Mouse (Mus musculus) embryonic facial prominence, embryonic 10.5 days (tissue): Measurements from ENCODE around the gene Btbd6. TPM values are rescaled to one million over a fixed set of nuclear protein-coding genes. Genes with fewer than 3 reads are reported as not detected.
A peak's percentile ranks its signal among the peaks of the same experiment; 100 is the strongest.

Experiments used
- DNase-seq: peaks from one replicate; pipeline ENCODE4 v3.0.0-alpha.2; 2017; ENCODE audit warnings: low spot score
- H3K27ac ChIP-seq: fragments of 300-500 bp; sonication (generic); replicated peaks from 2 replicates; pipeline ENCODE4 v1.5.1; 2016; ENCODE audit warnings: mild to moderate bottlenecking
- H3K27me3 ChIP-seq: fragments of 300-500 bp; sonication (generic); replicated peaks from 2 replicates; pipeline ENCODE4 v1.6.1; 2016; ENCODE audit warnings: low read depth, mild to moderate bottlenecking; ENCODE audit not compliant: poor library complexity, severe bottlenecking
- H3K36me3 ChIP-seq: fragments of 300-500 bp; sonication (generic); replicated peaks from 2 replicates; pipeline ENCODE4 v1.6.1; 2016; ENCODE audit warnings: mild to moderate bottlenecking, moderate library complexity
- H3K4me1 ChIP-seq: fragments of 300-500 bp; sonication (generic); 2 replicates; pipeline ENCODE4 v1.6.1; 2016
- H3K4me3 ChIP-seq: fragments of 300-500 bp; sonication (generic); 2 replicates; pipeline ENCODE4 v1.5.1; 2016; ENCODE audit warnings: mild to moderate bottlenecking, moderate library complexity
- H3K9me3 ChIP-seq: fragments of 300-500 bp; sonication (generic); 2 replicates; pipeline ENCODE4 v1.6.1; 2016; ENCODE audit warnings: mild to moderate bottlenecking
- WGBS: fragments of 180-500 bp; shearing (Covaris S2); methylation state at CpG from one replicate; pipeline ENCODE4 v1.1.7; 2016; 5-methylcytosine and 5-hydroxymethylcytosine counted together
- polyA plus RNA-seq: library from polyadenylated mRNA; unstranded; fragments of >200 nt; fragmentation: Nextera tagmentation; extraction: Ambion mirVana; gene quantifications from 2 replicates; pipeline ENCODE4 v1.2.1, GENCODE M21; 2016

The Btbd6 gene
- polyA plus RNA-seq, 1 experiment from 2014 or later, result 23.0 TPM

DNA sequence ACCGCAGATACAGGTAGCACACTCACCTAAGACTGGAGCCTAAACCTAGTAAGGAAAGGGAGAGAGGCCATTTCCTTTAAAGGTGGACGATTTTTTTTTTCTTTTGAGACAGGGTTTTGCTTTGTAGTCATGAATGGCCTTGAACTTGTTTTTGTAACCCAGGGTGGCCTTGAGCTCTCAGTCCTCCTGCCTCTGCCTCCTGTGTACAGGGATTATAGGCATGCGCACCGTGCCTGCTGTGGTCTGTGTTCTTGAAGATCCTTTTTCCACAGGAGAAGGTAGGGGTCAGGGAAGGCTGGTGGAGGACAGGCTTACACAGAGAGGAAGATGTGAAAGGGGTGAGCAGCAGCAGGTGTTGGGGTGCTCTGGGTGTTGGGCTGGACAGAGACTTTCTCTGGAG lies 39.7 kb downstream of the Btbd6 start:
- peaks cover 8% of the 10 kb centered on the region for H3K36me3 ChIP-seq
- no peak for DNase-seq
- peak overlapping the region; percentile 91; the same call in 1 of the 2 replicates for H3K27ac ChIP-seq
- peaks cover 53% of the 10 kb centered on the region for H3K4me1 ChIP-seq
- no peaks in the 10 kb centered on the region for H3K27me3 ChIP-seq
- peak overlapping the region; percentile 95 for H3K4me3 ChIP-seq
- H3K9me3 ChIP-seq, result no peaks in the 10 kb centered on the region
- 72% methylated on average over 4 of the region's 4 CpGs for WGBS

DNA sequence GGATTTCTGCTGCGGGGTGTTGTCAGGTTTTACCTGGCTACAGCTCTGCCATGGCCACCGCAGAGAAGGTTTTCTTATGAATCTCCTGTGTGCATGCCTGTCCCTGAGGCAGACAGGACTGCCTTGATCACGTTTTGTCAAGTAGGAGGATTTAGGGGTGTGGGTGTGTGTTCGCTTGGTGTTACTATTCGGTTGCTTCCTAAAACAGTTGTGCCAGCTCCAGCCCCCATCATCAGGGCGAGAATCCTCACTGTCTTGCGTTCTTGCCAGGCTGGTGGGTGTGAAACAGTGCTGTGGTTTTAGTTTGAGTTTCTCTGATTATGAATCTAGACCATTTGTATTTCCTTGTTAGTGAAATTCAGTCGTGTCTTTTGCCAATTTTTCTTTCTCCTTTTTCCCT lies 40.7 kb downstream of the Btbd6 start:
- 79% methylated on average over 8 of the region's 8 CpGs for WGBS
- H3K27ac ChIP-seq, result no peak overlapping the region
- no peaks in the 10 kb centered on the region for H3K9me3 ChIP-seq
- H3K27me3 ChIP-seq, result no peaks in the 10 kb centered on the region
- no peak for DNase-seq
- peaks cover 50% of the 10 kb centered on the region for H3K4me1 ChIP-seq
- peaks cover 17% of the 10 kb centered on the region for H3K36me3 ChIP-seq
- H3K4me3 ChIP-seq, result peak overlapping the region; percentile 5; the same call in 1 of the 2 replicates

DNA sequence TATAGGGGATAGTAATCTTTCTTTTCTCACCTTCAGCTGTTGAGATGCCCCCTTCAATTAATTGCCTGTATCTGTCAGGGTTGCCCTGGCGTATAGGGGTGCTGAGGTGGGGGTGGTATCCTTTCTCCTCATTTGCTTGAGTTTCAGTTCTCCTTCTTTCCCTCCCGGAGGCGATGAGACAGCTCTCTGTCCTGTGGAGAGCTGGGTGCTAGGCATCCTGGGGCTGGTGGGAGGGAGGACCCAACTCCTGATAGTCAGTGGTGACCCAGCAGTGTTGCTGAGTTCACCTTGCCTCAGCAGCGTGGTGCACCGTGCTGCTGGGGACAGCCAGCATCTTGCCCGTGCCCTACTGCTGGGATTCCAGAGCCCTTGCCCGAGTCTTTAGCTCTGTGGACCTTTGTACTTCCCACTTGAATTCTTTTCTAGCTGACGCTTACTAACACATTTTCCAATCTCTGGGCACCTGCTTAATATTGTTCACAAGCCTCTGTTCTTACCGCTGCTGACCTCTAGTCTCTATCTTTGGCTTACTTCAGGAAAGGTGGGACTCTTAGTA lies 41.2 kb downstream of the Btbd6 start:
- no peaks in the 10 kb centered on the region for H3K9me3 ChIP-seq
- peaks cover 45% of the 10 kb centered on the region for H3K4me1 ChIP-seq
- H3K27me3 ChIP-seq, result no peaks in the 10 kb centered on the region
- no peak overlapping the region for H3K4me3 ChIP-seq
- H3K36me3 ChIP-seq, result peaks cover 18% of the 10 kb centered on the region
- 83% methylated on average over 9 of the region's 9 CpGs for WGBS
- H3K27ac ChIP-seq, result no peak overlapping the region
- DNase-seq, result no peak

DNA sequence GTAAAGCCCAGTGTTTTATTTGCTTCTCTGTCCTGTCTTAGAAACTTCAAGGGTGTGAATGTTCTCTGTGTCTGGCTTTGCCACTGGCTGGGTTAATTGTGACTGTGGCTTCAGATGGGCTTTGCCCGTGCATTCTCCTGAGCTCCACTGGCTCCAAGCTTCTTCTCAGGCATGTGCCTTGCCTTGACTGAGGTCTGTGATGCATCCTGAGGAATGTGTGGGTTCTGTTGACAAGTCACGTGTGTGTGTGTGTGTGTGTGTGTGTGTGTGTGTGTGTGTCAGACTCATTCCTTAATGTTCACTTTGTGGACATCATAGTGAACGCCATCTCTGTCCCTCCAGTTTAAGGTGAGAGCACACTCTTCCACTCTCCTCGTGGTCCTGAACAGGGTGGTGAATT lies 42.5 kb downstream of the Btbd6 start:
- DNase-seq, result no peak
- Histone ChIP-seq H3K4me3 (no peak overlapping the region), H3K36me3 (peaks cover 27% of the 10 kb centered on the region), H3K4me1 (peaks cover 32% of the 10 kb centered on the region), H3K9me3 (no peaks in the 10 kb centered on the region), H3K27ac (no peak overlapping the region), H3K27me3 (no peaks in the 10 kb centered on the region)
- WGBS, result 89% methylated on average over 4 of the region's 4 CpGs

DNA sequence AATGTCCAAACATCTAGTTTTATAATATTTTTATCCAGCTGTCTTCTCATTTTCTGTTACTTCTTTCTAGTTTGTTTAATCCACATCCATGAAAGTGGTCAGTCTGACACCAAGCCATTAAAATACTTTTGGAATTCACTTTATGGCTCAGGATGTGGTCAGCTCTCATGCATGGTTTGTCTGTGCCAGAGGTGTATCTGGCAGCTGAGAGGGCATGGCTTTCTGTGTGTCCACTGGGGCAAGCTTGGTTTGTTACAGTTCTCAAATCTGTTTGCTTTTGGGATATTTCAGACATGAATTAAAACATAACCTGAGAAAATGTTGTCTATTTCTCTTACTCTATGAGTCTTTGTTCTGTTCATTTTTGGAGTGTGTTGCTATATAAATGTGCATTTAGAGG lies 45.2 kb downstream of the Btbd6 start:
- H3K9me3 ChIP-seq, result no peaks in the 10 kb centered on the region
- no peak overlapping the region for H3K27ac ChIP-seq
- peaks cover 49% of the 10 kb centered on the region for H3K36me3 ChIP-seq

DNA sequence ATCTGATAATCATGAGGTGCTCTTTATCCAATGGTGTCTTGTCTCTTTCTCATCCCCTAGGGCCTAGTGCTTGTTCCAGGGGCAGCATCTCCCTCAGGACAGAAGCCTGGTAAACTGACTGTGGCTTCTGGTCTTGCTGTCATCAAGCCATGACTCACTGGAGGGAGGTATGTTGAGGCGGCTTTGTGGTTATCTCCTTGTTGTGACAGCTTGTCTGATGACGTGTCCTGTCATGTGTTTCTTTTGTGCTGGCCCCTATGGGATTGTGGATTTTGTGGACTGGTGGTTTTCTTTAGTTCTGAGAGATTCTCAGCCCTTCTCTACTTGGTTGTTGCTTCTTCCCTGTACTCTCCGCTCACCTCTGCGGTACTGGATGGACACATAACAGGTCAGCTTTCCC lies 46.8 kb downstream of the Btbd6 start:
- H3K9me3 ChIP-seq, result no peaks in the 10 kb centered on the region
- peaks cover 56% of the 10 kb centered on the region for H3K36me3 ChIP-seq
- no peak for DNase-seq
- no peaks in the 10 kb centered on the region for H3K27me3 ChIP-seq
- H3K4me3 ChIP-seq, result no peak overlapping the region
- peaks cover 3% of the 10 kb centered on the region; the same call in 1 of the 2 replicates for H3K4me1 ChIP-seq
- WGBS, result 84% methylated on average over 4 of the region's 4 CpGs
- H3K27ac ChIP-seq, result no peak overlapping the region

More for the DNA sequence above, 45.2 kb downstream of the Btbd6 start:
- DNase-seq, result no peak
- Histone ChIP-seq H3K4me1 (peaks cover 10% of the 10 kb centered on the region), H3K27me3 (no peaks in the 10 kb centered on the region), H3K4me3 (no peak overlapping the region)

DNA sequence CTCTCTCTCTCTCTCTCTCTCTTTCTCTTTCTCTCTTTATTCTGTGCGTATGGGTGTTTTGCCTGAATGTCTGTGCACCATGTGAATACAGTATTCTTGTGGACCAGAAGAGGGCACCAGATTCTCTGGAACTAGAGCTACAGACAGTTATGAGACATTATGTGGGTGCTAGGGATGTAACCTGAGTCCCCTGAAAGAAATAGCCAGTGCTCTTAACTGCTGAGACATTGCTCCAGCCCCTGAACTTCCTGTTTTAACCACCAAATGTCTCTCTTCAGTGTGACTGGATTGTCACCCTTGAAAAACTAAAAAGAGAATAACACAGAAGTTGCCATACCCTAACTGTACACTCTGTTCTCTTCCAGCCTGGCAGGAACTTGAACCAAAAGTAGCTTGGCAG lies 50.3 kb downstream of the Btbd6 start:
- H3K27ac ChIP-seq, result no peak overlapping the region
- H3K27me3 ChIP-seq, result no peaks in the 10 kb centered on the region
- H3K9me3 ChIP-seq, result no peaks in the 10 kb centered on the region
- no peak for DNase-seq
- 95% methylated on average over 1 of the region's 1 CpGs for WGBS
- H3K36me3 ChIP-seq, result peaks cover 58% of the 10 kb centered on the region
- peaks cover 5% of the 10 kb centered on the region; the same call in 1 of the 2 replicates for H3K4me1 ChIP-seq
- H3K4me3 ChIP-seq, result no peak overlapping the region

DNA sequence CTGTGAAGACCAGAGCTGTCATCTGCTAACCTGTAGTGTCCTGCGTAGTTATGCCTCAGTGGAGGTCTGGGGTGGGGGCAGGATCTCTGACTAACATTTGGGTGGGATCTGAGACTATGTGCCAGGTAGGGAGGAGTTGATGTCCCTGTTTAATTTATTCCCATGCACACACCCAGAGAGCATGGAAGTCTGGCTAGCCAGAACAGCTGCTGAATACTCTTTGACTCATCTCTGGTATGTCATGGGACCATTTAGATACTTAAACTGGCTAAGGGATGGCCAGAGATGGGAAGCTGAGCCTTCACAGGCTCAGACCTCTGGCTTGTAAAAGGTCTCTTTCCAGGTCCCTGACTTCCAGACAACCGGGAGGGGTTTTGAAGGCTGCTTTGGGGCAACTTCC lies 51.2 kb downstream of the Btbd6 start:
- Histone ChIP-seq H3K27ac (no peak overlapping the region), H3K9me3 (no peaks in the 10 kb centered on the region), H3K4me3 (no peak overlapping the region), H3K4me1 (peaks cover 14% of the 10 kb centered on the region), H3K27me3 (no peaks in the 10 kb centered on the region), H3K36me3 (peaks cover 55% of the 10 kb centered on the region)
- 82% methylated on average over 2 of the region's 2 CpGs for WGBS
- no peak for DNase-seq

DNA sequence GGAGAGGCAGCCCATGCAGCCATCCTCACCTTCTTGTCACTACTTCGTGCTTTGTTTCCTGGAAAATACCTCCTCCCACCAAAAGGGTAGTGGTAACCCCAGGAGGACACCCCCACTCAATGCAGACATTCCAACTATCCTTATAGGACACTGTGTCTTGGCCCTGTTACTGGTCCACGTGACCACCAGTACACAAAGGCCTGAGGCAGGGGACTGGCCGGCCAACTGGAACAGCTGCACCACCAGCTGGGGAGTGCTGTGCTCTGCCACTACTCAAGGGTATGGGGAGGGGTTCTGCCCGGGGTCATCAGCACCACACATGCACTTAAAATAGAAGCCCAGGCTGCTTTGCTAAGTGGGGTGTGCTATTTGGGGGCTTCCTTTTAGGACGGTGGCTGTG lies 51.8 kb downstream of the Btbd6 start:
- Histone ChIP-seq H3K4me3 (no peak overlapping the region), H3K36me3 (peaks cover 52% of the 10 kb centered on the region), H3K4me1 (peaks cover 20% of the 10 kb centered on the region), H3K27ac (no peak overlapping the region), H3K9me3 (no peaks in the 10 kb centered on the region), H3K27me3 (no peaks in the 10 kb centered on the region)
- 66% methylated on average over 5 of the region's 5 CpGs for WGBS
- peak; percentile 31 for DNase-seq

Other genes starting within 250 kb of the Btbd6 start
- gene Pld4, start 215.8 kb upstream of the Btbd6 start, polyA plus RNA-seq, result 3.9 and 4.6 TPM in 2 replicates
- gene Ahnak2, start 173.8 kb upstream of the Btbd6 start, polyA plus RNA-seq, result 0.04 and 0.20 TPM in 2 replicates
- 9.3 and 10.1 TPM in 2 replicates for gene Clba1, start 167.5 kb upstream of the Btbd6 start, polyA plus RNA-seq
- 180 and 183 TPM in 2 replicates for gene Cdca4, start 147.1 kb upstream of the Btbd6 start, polyA plus RNA-seq
- gene Gpr132, start 108.3 kb upstream of the Btbd6 start, polyA plus RNA-seq, result 0.30 TPM in 1 of 2 replicates, not detected in the other
- gene Jag2, start 46.7 kb upstream of the Btbd6 start, polyA plus RNA-seq, result 4.8 and 5.3 TPM in 2 replicates
- 78.1 and 83.8 TPM in 2 replicates for gene Nudt14, start 34.4 kb upstream of the Btbd6 start, polyA plus RNA-seq
- gene Brf1, start 24.2 kb downstream of the Btbd6 start, polyA plus RNA-seq, result 59.8 and 60.9 TPM in 2 replicates
- 13.7 and 14.3 TPM in 2 replicates for gene Pacs2, start 38.0 kb downstream of the Btbd6 start, polyA plus RNA-seq
- gene Tex22, start 98.0 kb downstream of the Btbd6 start, polyA plus RNA-seq, result not detected in 2 replicates
- gene Mta1, start 121.8 kb downstream of the Btbd6 start, polyA plus RNA-seq, result 20.3 and 21.0 TPM in 2 replicates
- 91.8 and 96.4 TPM in 2 replicates for gene Crip2, start 163.8 kb downstream of the Btbd6 start, polyA plus RNA-seq
- gene Crip1, start 169.8 kb downstream of the Btbd6 start, polyA plus RNA-seq, result 53.6 and 57.1 TPM in 2 replicates
- 57.5 and 59.4 TPM in 2 replicates for gene Tedc1, start 179.9 kb downstream of the Btbd6 start, polyA plus RNA-seq
- 11.4 and 12.1 TPM in 2 replicates for gene Tmem121, start 209.4 kb downstream of the Btbd6 start, polyA plus RNA-seq